25 mouse cellular contexts compared by ENCODE assay signal in genomic region chrX:17554488-17554887, GRCm38 (mm10). TPM values are rescaled to one million over a fixed set of nuclear protein-coding genes. Genes with fewer than 3 reads are reported as not detected.
A peak's percentile ranks its signal among the peaks of the same experiment; 100 is the strongest.
DNase-seq lines count a peak whose midpoint lies in the region; ATAC-seq and TF ChIP-seq lines count a peak whose summit lies in the region.
"Had no signal": no experiment of that assay in that cellular context is flagged by ENCODE, and none has a peak within 500 bp of the region (broad histone marks: within the 10 kb centered on the region; RNA-seq: fewer than 3 reads in every experiment).

No protein-coding gene starts in this region.

- 38% methylated on average over 4 of the region's 4 CpGs for WGBS in forebrain, embryonic 12.5 days
- 39% methylated on average over 4 of the region's 4 CpGs for WGBS in forebrain, postnatal 0 days
- WGBS in forebrain, embryonic 13.5 days, result 39% methylated on average over 4 of the region's 4 CpGs
- 30% methylated on average over 4 of the region's 4 CpGs for WGBS in forebrain, embryonic 16.5 days
- 62% methylated on average over 4 of the region's 4 CpGs for WGBS in cerebellum, adult 2 months
- WGBS in hindbrain, embryonic 16.5 days, result 61% methylated on average over 4 of the region's 4 CpGs

- no peak overlapping the region for H3K4me3 ChIP-seq in forebrain, embryonic 12.5 days (replicated peaks)
- no peak overlapping the region for H3K4me3 ChIP-seq in forebrain, postnatal 0 days (ENCODE audit: low read depth, low read length)
- no peak overlapping the region for H3K4me3 ChIP-seq in forebrain, embryonic 13.5 days
- H3K4me3 ChIP-seq in forebrain, embryonic 16.5 days (replicated peaks; ENCODE audit: low read length), result no peak overlapping the region
- H3K4me3 ChIP-seq in cerebellum, adult 2 months (replicated peaks; ENCODE audit: insufficient read depth, low read depth, low read length), result no peak overlapping the region
- H3K4me3 ChIP-seq in hindbrain, embryonic 16.5 days (ENCODE audit: low read length), result no peak overlapping the region
- H3K4me3 ChIP-seq: heart, adult 2 months; heart, embryonic 10.5 days; heart, embryonic 13.5 days had no signal

- ATAC-seq in forebrain, embryonic 12.5 days (ENCODE audit: low FRiP score), result peak; percentile 60; the same call in 1 of the 2 replicates
- no peak for ATAC-seq in forebrain, postnatal 0 days
- peak; percentile 67; the same call in 1 of the 2 replicates for ATAC-seq in forebrain, embryonic 13.5 days
- ATAC-seq in forebrain, embryonic 16.5 days, result peak; percentile 63
- ATAC-seq in hindbrain, embryonic 16.5 days, result no peak; the same call in 1 of the 2 replicates
- ATAC-seq: intestine, postnatal 0 days; Patski had no signal

- no peaks in the 10 kb centered on the region for H3K9me3 ChIP-seq in forebrain, embryonic 12.5 days
- no peaks in the 10 kb centered on the region for H3K9me3 ChIP-seq in forebrain, postnatal 0 days (ENCODE audit: low read length)
- H3K9me3 ChIP-seq in forebrain, embryonic 13.5 days (replicated peaks), result no peaks in the 10 kb centered on the region
- H3K9me3 ChIP-seq in forebrain, embryonic 16.5 days (ENCODE audit: control insufficient read depth, low read length), result no peaks in the 10 kb centered on the region
- no peaks in the 10 kb centered on the region for H3K9me3 ChIP-seq in hindbrain, embryonic 16.5 days (ENCODE audit: control insufficient read depth, low read length)
- H3K9me3 ChIP-seq: G1E; heart, embryonic 10.5 days; heart, embryonic 13.5 days had no signal

- DNase-seq in forebrain, postnatal 0 days, result no peak
- peak; percentile 70 for DNase-seq in brain, embryonic 14.5 days (ENCODE audit: low read depth)
- DNase-seq in cerebellum, adult 2 months, result no peak
- DNase-seq: adrenal gland, postnatal 10 days; adrenal gland, postnatal 36 days; B cell, adult 2 months; cerebellum, adult 11-12 months; cerebellum, adult 9-10 months; cerebellum, postnatal 14 days; gastrocnemius, postnatal 10 days; gastrocnemius, postnatal 36 days; heart, adult 2 months; heart, postnatal 14 days; heart, postnatal 4 days had no signal

- H3K9ac ChIP-seq in forebrain, embryonic 12.5 days, result no peak overlapping the region
- no peak overlapping the region for H3K9ac ChIP-seq in forebrain, postnatal 0 days
- H3K9ac ChIP-seq in forebrain, embryonic 13.5 days, result no peak overlapping the region
- H3K9ac ChIP-seq in forebrain, embryonic 16.5 days (replicated peaks; ENCODE audit: low read depth, low read length), result no peak overlapping the region
- H3K9ac ChIP-seq in hindbrain, embryonic 16.5 days (ENCODE audit: low read depth, low read length), result no peak overlapping the region
- H3K9ac ChIP-seq: heart, embryonic 13.5 days; hindbrain, embryonic 14.5 days had no signal

- H3K27me3 ChIP-seq in forebrain, embryonic 12.5 days, result no peaks in the 10 kb centered on the region
- H3K27me3 ChIP-seq in forebrain, postnatal 0 days (ENCODE audit: insufficient read depth, low read length), result no peaks in the 10 kb centered on the region
- H3K27me3 ChIP-seq in forebrain, embryonic 13.5 days, result no peaks in the 10 kb centered on the region
- no peaks in the 10 kb centered on the region for H3K27me3 ChIP-seq in forebrain, embryonic 16.5 days (replicated peaks; ENCODE audit: control insufficient read depth, insufficient read depth, low read length)
- H3K27me3 ChIP-seq in cerebellum, adult 2 months (ENCODE audit: control insufficient read depth, insufficient read depth, low read length), result no peaks in the 10 kb centered on the region
- no peaks in the 10 kb centered on the region for H3K27me3 ChIP-seq in hindbrain, embryonic 16.5 days (replicated peaks; ENCODE audit: control insufficient read depth, insufficient read depth, low read length)
- H3K27me3 ChIP-seq: CH12.LX; heart, embryonic 13.5 days had no signal

- H3K27ac ChIP-seq in forebrain, embryonic 12.5 days, result no peak overlapping the region
- H3K27ac ChIP-seq in forebrain, postnatal 0 days (ENCODE audit: low read depth, low read length), result no peak overlapping the region
- H3K27ac ChIP-seq in forebrain, embryonic 13.5 days, result no peak overlapping the region; the same call in 1 of the 2 replicates
- H3K27ac ChIP-seq in forebrain, embryonic 16.5 days (ENCODE audit: low read length), result no peak overlapping the region
- no peak overlapping the region for H3K27ac ChIP-seq in cerebellum, adult 2 months (ENCODE audit: insufficient read depth, low read length)
- H3K27ac ChIP-seq in hindbrain, embryonic 16.5 days (ENCODE audit: low read depth, low read length), result no peak overlapping the region
- H3K27ac ChIP-seq: heart, adult 2 months; heart, embryonic 10.5 days; heart, embryonic 13.5 days; hindbrain, embryonic 14.5 days had no signal

- H3K4me2 ChIP-seq in forebrain, embryonic 12.5 days, result no peak overlapping the region
- H3K4me2 ChIP-seq in forebrain, postnatal 0 days (ENCODE audit: low read depth), result no peak overlapping the region
- no peak overlapping the region for H3K4me2 ChIP-seq in forebrain, embryonic 13.5 days
- H3K4me2 ChIP-seq in forebrain, embryonic 16.5 days (ENCODE audit: low read length), result no peak overlapping the region
- no peak overlapping the region for H3K4me2 ChIP-seq in hindbrain, embryonic 16.5 days (ENCODE audit: low read length)
- H3K4me2 ChIP-seq: heart, embryonic 13.5 days; hindbrain, embryonic 14.5 days had no signal

- H3K4me1 ChIP-seq in forebrain, embryonic 12.5 days, result no peaks in the 10 kb centered on the region; the same call in 1 of the 2 replicates
- H3K4me1 ChIP-seq in forebrain, postnatal 0 days (ENCODE audit: insufficient read depth), result no peaks in the 10 kb centered on the region
- peaks cover 8% of the 10 kb centered on the region; the same call in 1 of the 2 replicates for H3K4me1 ChIP-seq in forebrain, embryonic 13.5 days
- no peaks in the 10 kb centered on the region for H3K4me1 ChIP-seq in forebrain, embryonic 16.5 days (replicated peaks; ENCODE audit: control insufficient read depth, insufficient read depth, low read length)
- no peaks in the 10 kb centered on the region for H3K4me1 ChIP-seq in cerebellum, adult 2 months (ENCODE audit: control insufficient read depth, insufficient read depth, low read length)
- no peaks in the 10 kb centered on the region for H3K4me1 ChIP-seq in hindbrain, embryonic 16.5 days (ENCODE audit: control insufficient read depth, insufficient read depth, low read depth, low read length)
- H3K4me1 ChIP-seq: heart, embryonic 10.5 days; heart, embryonic 13.5 days had no signal

- no peak for TF ChIP-seq POLR2A in brain, embryonic 14.5 days (IDR thresholded peaks at IDR 0.05; ENCODE audit: borderline replicate concordance, extremely low read depth, insufficient read depth, insufficient read length, poor library complexity, severe bottlenecking)
- TF ChIP-seq POLR2A in cerebellum, adult 2 months (IDR thresholded peaks at IDR 0.05; ENCODE audit: borderline replicate concordance, insufficient read depth, low read length), result no peak

- H3K36me3 ChIP-seq in forebrain, embryonic 12.5 days (replicated peaks), result no peaks in the 10 kb centered on the region
- no peaks in the 10 kb centered on the region for H3K36me3 ChIP-seq in forebrain, postnatal 0 days (ENCODE audit: insufficient read depth)
- no peaks in the 10 kb centered on the region for H3K36me3 ChIP-seq in forebrain, embryonic 13.5 days (ENCODE audit: poor library complexity, severe bottlenecking)
- H3K36me3 ChIP-seq in forebrain, embryonic 16.5 days (ENCODE audit: control insufficient read depth, insufficient read depth), result no peaks in the 10 kb centered on the region
- no peaks in the 10 kb centered on the region for H3K36me3 ChIP-seq in hindbrain, embryonic 16.5 days (ENCODE audit: control insufficient read depth, insufficient read depth, low read length)
- H3K36me3 ChIP-seq: heart, embryonic 10.5 days had no signal

- no peak for TF ChIP-seq CTCF in forebrain, postnatal 0 days (IDR thresholded peaks at IDR 0.05; ENCODE audit: low read depth)
- no peak for TF ChIP-seq CTCF in brain, embryonic 14.5 days (IDR thresholded peaks at IDR 0.05; ENCODE audit: borderline replicate concordance, extremely low read depth, insufficient read depth, insufficient read length)
- TF ChIP-seq CTCF in cerebellum, adult 2 months (IDR thresholded peaks at IDR 0.05; ENCODE audit: borderline replicate concordance, insufficient read depth, low read depth, low read length), result no peak

RNA-seq across cellular contexts. Expression of gene Fundc1, which starts 17.6 kb away (rescaled TPM):
- 56.0 and 56.5 TPM in 2 replicates for polyA plus RNA-seq in forebrain, embryonic 12.5 days (2016; fragmentation: Nextera tagmentation; extraction: Ambion mirVana)
- 39.5 and 43.6 TPM in 2 replicates for total RNA-seq in forebrain, postnatal 0 days (2014; rRNA removed)
- polyA plus RNA-seq in forebrain, postnatal 0 days (2015; fragmentation: Nextera tagmentation; extraction: Ambion mirVana), result 43.9 and 49.4 TPM in 2 replicates
- polyA plus RNA-seq in brain, embryonic 14.5 days (2012; rRNA removed), result 31.8 and 33.0 TPM in 2 replicates
- 65.4 and 69.3 TPM in 2 replicates for polyA plus RNA-seq in forebrain, embryonic 13.5 days (2015; fragmentation: Nextera tagmentation; extraction: Ambion mirVana)
- 60.5 and 70.8 TPM in 2 replicates for polyA plus RNA-seq in forebrain, embryonic 16.5 days (2015; fragmentation: Nextera tagmentation; extraction: Ambion mirVana)
- polyA plus RNA-seq in cerebellum, adult 2 months (2012; rRNA removed), result 62.2 and 66.0 TPM in 2 replicates
- 55.8 and 58.8 TPM in 2 replicates for polyA plus RNA-seq in hindbrain, embryonic 16.5 days (2015; fragmentation: Nextera tagmentation; extraction: Ambion mirVana)

Comparison
In these comparisons a context has a peak if more than half of its experiments do, and no peak if none do; other contexts are left out.
1. ATAC-seq: peak in forebrain, embryonic 12.5 days (single experiment), forebrain, embryonic 13.5 days (single experiment) and forebrain, embryonic 16.5 days (single experiment); none in forebrain, postnatal 0 days (single experiment) and hindbrain, embryonic 16.5 days (single experiment).